Mouse (Mus musculus): ENCODE results near the gene Ppl. TPM values are rescaled to one million over a fixed set of nuclear protein-coding genes. Genes with fewer than 3 reads are reported as not detected.

The Ppl gene
- polyA plus RNA-seq, 1 experiment from 2014 or later, result 0.38 TPM

- Histone ChIP-seq H3K9me3 (replicated peaks) (no peaks in the 10 kb centered on the region), H3K4me3 (replicated peaks) (no peak overlapping the region), H3K9ac (no peak overlapping the region), H3K36me3 (replicated peaks) (peaks cover 74% of the 10 kb centered on the region), H3K4me2 (no peak overlapping the region), H3K27me3 (no peaks in the 10 kb centered on the region), H3K27ac (replicated peaks) (no peak overlapping the region), H3K4me1 (replicated peaks) (no peaks in the 10 kb centered on the region)
- no peak for ATAC-seq (ENCODE audit: insufficient read depth)
- WGBS (ENCODE audit: insufficient replicate concordance), result 78% methylated on average over 4 of the region's 4 CpGs
Observed at GRCm38 (mm10) chr16:5085196-5085595, 47.0 kb downstream of the Ppl start.

- H3K4me3 ChIP-seq (replicated peaks), result no peak overlapping the region
- no peaks in the 10 kb centered on the region for H3K9me3 ChIP-seq (replicated peaks)
- peaks cover 96% of the 10 kb centered on the region for H3K36me3 ChIP-seq (replicated peaks)
- no peak overlapping the region for H3K27ac ChIP-seq (replicated peaks)
- no peak overlapping the region for H3K4me2 ChIP-seq
- ATAC-seq (ENCODE audit: insufficient read depth), result no peak
- no peaks in the 10 kb centered on the region for H3K27me3 ChIP-seq
- no peak overlapping the region for H3K9ac ChIP-seq
- H3K4me1 ChIP-seq (replicated peaks), result no peaks in the 10 kb centered on the region
- WGBS (ENCODE audit: insufficient replicate concordance), result 80% methylated on average over 5 of the region's 5 CpGs
Observed at GRCm38 (mm10) chr16:5074341-5074740, 57.9 kb downstream of the Ppl start.

DNA sequence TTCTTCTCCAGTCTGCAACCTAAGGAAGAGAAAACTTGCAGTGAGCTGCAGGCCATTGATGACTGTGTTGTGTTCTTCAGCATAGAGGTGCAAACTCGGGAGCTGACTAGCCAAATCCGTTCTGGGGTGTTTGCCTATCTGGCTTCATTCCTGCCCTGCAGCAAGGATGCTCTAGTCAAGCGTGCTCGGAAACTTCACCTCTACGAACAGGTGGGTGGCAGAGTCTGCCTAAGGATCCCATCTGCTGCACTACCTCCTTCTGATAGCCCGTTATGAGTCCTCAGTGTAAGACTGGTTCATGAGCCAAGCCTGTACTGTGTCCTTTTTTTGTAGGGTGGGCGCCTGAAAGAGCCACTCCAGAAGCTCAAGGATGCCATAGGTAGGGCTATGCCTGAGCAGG lies 60.2 kb downstream of the Ppl start:
- no peak overlapping the region for H3K4me2 ChIP-seq
- WGBS (ENCODE audit: insufficient replicate concordance), result 80% methylated on average over 7 of the region's 7 CpGs
- no peak for ATAC-seq (ENCODE audit: insufficient read depth)

DNA sequence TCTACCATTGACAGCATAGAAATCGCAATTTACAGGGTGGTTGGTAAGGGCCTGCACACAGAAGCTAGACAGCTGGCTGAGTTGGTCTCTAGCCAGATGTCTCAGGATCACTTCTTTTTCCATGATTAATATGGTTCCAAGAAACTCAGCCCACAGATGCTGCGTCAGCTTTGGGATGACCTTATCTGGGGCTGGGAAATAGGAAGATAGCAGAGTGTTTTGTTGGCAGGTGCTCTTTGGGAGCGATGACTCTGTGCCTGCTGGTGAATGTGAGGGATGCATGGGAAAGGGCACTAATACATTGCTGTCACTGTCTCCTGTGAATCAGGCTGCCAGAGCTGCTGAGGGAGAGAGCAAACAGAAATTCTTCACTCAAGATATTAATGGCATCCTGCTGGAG lies 61.9 kb downstream of the Ppl start:
- Histone ChIP-seq H3K9me3 (replicated peaks) (no peaks in the 10 kb centered on the region), H3K27me3 (no peaks in the 10 kb centered on the region), H3K4me2 (no peak overlapping the region), H3K36me3 (replicated peaks) (peaks cover 87% of the 10 kb centered on the region), H3K27ac (replicated peaks) (no peak overlapping the region), H3K4me3 (replicated peaks) (no peak overlapping the region), H3K9ac (no peak overlapping the region), H3K4me1 (replicated peaks) (no peaks in the 10 kb centered on the region)
- no peak for ATAC-seq (ENCODE audit: insufficient read depth)
- WGBS (ENCODE audit: insufficient replicate concordance), result 82% methylated on average over 3 of the region's 3 CpGs

More for the DNA sequence above, 60.2 kb downstream of the Ppl start:
- Histone ChIP-seq H3K27ac (replicated peaks) (no peak overlapping the region), H3K9me3 (replicated peaks) (no peaks in the 10 kb centered on the region), H3K4me3 (replicated peaks) (no peak overlapping the region), H3K36me3 (replicated peaks) (peaks cover 91% of the 10 kb centered on the region), H3K4me1 (replicated peaks) (no peaks in the 10 kb centered on the region), H3K27me3 (no peaks in the 10 kb centered on the region), H3K9ac (no peak overlapping the region)

DNA sequence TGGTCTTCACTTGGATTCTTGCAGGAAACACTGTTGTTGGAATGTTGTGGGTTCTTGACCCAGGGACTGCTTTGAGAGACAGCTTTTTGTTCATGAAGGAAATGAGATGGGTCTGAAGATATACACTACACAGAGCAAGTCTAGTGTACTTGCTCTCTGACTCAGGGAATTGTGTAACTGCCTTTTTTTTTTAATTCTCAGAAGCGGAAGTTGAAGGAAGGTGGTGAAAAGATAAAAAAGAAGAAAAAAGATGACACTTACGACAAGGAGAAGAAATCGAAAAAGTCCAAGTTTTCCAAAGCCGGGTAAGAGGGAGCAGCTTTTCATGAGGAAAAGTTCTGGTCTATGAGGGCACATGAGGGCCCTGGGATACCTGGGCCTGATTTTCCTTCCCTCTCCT lies 68.7 kb downstream of the Ppl start:
- 74% methylated on average over 4 of the region's 4 CpGs for WGBS (ENCODE audit: insufficient replicate concordance)
- Histone ChIP-seq H3K27me3 (no peaks in the 10 kb centered on the region), H3K9me3 (replicated peaks) (no peaks in the 10 kb centered on the region), H3K4me1 (replicated peaks) (no peaks in the 10 kb centered on the region), H3K4me2 (no peak overlapping the region), H3K4me3 (replicated peaks) (no peak overlapping the region), H3K9ac (no peak overlapping the region), H3K27ac (replicated peaks) (no peak overlapping the region), H3K36me3 (replicated peaks) (peaks cover 74% of the 10 kb centered on the region)
- no peak for ATAC-seq (ENCODE audit: insufficient read depth)

DNA sequence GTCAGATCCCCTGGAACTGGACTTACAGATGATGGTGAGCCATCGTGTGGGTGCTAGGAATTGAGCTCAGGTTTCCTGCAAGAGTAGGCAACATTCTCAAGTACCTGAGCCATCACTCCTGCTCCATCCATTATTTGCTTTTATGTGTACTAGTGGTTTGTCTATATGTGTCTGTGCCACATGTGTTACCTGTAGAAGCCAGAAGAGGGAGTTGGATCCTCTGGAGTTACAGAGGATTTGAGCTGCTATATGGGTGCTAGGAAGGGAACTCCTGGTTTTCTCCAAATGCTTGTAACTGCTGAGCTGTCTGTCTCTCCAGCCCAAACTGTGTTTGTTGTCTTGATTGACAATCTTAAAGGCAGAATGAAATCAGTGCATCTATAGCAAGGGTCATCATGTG lies 74.1 kb downstream of the Ppl start:
- no peak overlapping the region for H3K4me3 ChIP-seq (replicated peaks)
- H3K9ac ChIP-seq, result no peak overlapping the region
- H3K27me3 ChIP-seq, result no peaks in the 10 kb centered on the region
- H3K27ac ChIP-seq (replicated peaks), result no peak overlapping the region
- H3K4me1 ChIP-seq (replicated peaks), result no peaks in the 10 kb centered on the region; the same call in 1 of the 2 replicates
- H3K36me3 ChIP-seq (replicated peaks), result peaks cover 72% of the 10 kb centered on the region
- no peak for ATAC-seq (ENCODE audit: insufficient read depth)
- H3K4me2 ChIP-seq, result no peak overlapping the region
- H3K9me3 ChIP-seq (replicated peaks), result no peaks in the 10 kb centered on the region
- 84% methylated on average over 1 of the region's 1 CpGs for WGBS (ENCODE audit: insufficient replicate concordance)

DNA sequence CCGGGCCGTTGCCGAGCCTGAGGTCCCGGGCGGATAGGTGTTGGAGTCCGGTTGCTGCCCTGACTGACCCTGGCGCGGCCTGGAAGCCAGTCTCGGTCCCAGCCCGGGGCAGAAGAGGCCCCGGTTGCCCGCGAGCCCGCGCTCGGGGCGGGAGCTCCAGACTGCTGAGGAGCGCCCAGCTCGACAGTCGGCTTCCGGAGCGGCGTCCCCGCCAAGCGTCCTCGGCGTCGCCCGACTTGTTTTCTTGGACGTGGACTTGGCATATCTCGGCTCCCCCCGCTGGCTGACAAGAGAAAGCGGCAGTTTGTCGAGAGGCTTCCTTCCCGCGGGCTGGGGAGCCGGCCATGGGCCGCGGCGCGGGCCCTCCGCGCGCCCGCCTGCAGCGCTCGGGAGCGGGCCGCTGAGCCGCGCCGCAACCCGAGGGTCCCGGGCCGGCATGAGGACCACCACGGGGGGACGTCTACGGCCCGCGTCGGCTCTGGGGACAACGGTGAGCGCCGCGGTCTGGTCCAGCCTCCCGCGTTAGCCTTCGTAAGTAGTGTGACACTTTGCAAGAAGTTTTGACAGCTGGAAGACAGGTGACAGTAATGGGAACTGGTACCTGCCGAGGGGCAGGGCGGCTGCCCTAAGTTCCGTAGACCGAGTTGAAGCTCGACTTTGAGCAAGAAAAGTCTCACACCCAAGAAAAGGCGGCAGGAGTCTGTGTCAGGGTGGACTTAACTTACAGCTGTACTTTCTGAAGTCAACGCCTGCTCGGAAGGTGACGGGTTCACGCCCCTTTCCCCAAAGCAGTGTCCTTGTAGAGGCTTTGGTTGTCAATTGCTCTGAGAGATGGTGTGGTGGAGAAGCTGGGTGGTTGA lies 81.7 kb downstream of the Ppl start:
- peak overlapping the region; percentile 93 for H3K4me3 ChIP-seq (replicated peaks)
- peaks cover 32% of the 10 kb centered on the region for H3K4me1 ChIP-seq (replicated peaks)
- no peaks in the 10 kb centered on the region for H3K27me3 ChIP-seq
- under 1% methylated on average over 77 of the region's 78 CpGs for WGBS (ENCODE audit: insufficient replicate concordance)
- peak overlapping the region; percentile 93 for H3K9ac ChIP-seq
- H3K9me3 ChIP-seq (replicated peaks), result no peaks in the 10 kb centered on the region
- peak; percentile 70 for ATAC-seq (ENCODE audit: insufficient read depth)
- H3K4me2 ChIP-seq, result peak overlapping the region; percentile 84
- peak overlapping the region; percentile 98 for H3K27ac ChIP-seq (replicated peaks)
- peaks cover 42% of the 10 kb centered on the region for H3K36me3 ChIP-seq (replicated peaks)

GRCm38 (mm10) chr16:5049774-5050234 lies 82.4 kb downstream of the Ppl start, which contains the start of the genes Glyr1 and Ubn1:
Glyr1 (minus strand) TSS chr16:5049863.
Ubn1 (plus strand) TSS chr16:5050057.
- H3K36me3 ChIP-seq (replicated peaks), result peaks cover 42% of the 10 kb centered on the region
- H3K4me1 ChIP-seq (replicated peaks), result peaks cover 32% of the 10 kb centered on the region
- H3K9ac ChIP-seq, result peak within 1 kb of the TSS; percentile 96
- ATAC-seq (ENCODE audit: insufficient read depth), result peak; percentile 96
- H3K27me3 ChIP-seq, result no peaks in the 10 kb centered on the region
- peak within 1 kb of the TSS; percentile 93 for H3K4me3 ChIP-seq (replicated peaks)
- no peaks in the 10 kb centered on the region for H3K9me3 ChIP-seq (replicated peaks)
- H3K27ac ChIP-seq (replicated peaks), result peak within 1 kb of the TSS; percentile 98
- peak within 1 kb of the TSS; percentile 84 for H3K4me2 ChIP-seq
- WGBS (ENCODE audit: insufficient replicate concordance), result under 1% methylated on average over 56 of the region's 56 CpGs

GRCm38 (mm10) chr16:5049182-5049773 lies 82.9 kb downstream of the Ppl start:
- peaks cover 47% of the 10 kb centered on the region for H3K36me3 ChIP-seq (replicated peaks)
- H3K27ac ChIP-seq (replicated peaks), result peak overlapping the region; percentile 90
- H3K9ac ChIP-seq, result peak overlapping the region; percentile 96
- WGBS (ENCODE audit: insufficient replicate concordance), result under 1% methylated on average over 38 of the region's 38 CpGs
- no peaks in the 10 kb centered on the region for H3K9me3 ChIP-seq (replicated peaks)
- peaks cover 32% of the 10 kb centered on the region for H3K4me1 ChIP-seq (replicated peaks)
- no peaks in the 10 kb centered on the region for H3K27me3 ChIP-seq
- peak overlapping the region; percentile 81 for H3K4me2 ChIP-seq
- ATAC-seq (ENCODE audit: insufficient read depth), result peak; percentile 50
- H3K4me3 ChIP-seq (replicated peaks), result peak overlapping the region; percentile 93

- H3K4me3 ChIP-seq (replicated peaks), result no peak overlapping the region
- no peaks in the 10 kb centered on the region for H3K27me3 ChIP-seq
- H3K4me2 ChIP-seq, result no peak overlapping the region
- H3K9ac ChIP-seq, result no peak overlapping the region
- no peak overlapping the region for H3K27ac ChIP-seq (replicated peaks)
- H3K9me3 ChIP-seq (replicated peaks), result no peaks in the 10 kb centered on the region
- no peak for ATAC-seq (ENCODE audit: insufficient read depth)
- H3K4me1 ChIP-seq (replicated peaks), result peaks cover 21% of the 10 kb centered on the region
- H3K36me3 ChIP-seq (replicated peaks), result peaks cover 72% of the 10 kb centered on the region
- WGBS (ENCODE audit: insufficient replicate concordance), result 87% methylated on average over 3 of the region's 3 CpGs
Observed at GRCm38 (mm10) chr16:5045322-5045721, 86.9 kb downstream of the Ppl start.

- no peak overlapping the region for H3K9ac ChIP-seq
- 85% methylated on average over 5 of the region's 5 CpGs for WGBS (ENCODE audit: insufficient replicate concordance)
- H3K27me3 ChIP-seq, result no peaks in the 10 kb centered on the region
- H3K36me3 ChIP-seq (replicated peaks), result peaks cover 97% of the 10 kb centered on the region
- H3K27ac ChIP-seq (replicated peaks), result no peak overlapping the region
- no peaks in the 10 kb centered on the region for H3K4me1 ChIP-seq (replicated peaks)
- H3K4me3 ChIP-seq (replicated peaks), result no peak overlapping the region
- no peak for ATAC-seq (ENCODE audit: insufficient read depth)
- H3K9me3 ChIP-seq (replicated peaks), result no peaks in the 10 kb centered on the region
- H3K4me2 ChIP-seq, result no peak overlapping the region
Observed at GRCm38 (mm10) chr16:5036649-5037234, 95.5 kb downstream of the Ppl start.
